Mouse (Mus musculus): Measurements from ENCODE around the gene Uhrf1. TPM values are rescaled to one million over a fixed set of nuclear protein-coding genes. Genes with fewer than 3 reads are reported as not detected.

Gene Uhrf1
- total RNA-seq, 2 experiments from 2014 or later, result 1.3 to 2.1 TPM

DNA sequence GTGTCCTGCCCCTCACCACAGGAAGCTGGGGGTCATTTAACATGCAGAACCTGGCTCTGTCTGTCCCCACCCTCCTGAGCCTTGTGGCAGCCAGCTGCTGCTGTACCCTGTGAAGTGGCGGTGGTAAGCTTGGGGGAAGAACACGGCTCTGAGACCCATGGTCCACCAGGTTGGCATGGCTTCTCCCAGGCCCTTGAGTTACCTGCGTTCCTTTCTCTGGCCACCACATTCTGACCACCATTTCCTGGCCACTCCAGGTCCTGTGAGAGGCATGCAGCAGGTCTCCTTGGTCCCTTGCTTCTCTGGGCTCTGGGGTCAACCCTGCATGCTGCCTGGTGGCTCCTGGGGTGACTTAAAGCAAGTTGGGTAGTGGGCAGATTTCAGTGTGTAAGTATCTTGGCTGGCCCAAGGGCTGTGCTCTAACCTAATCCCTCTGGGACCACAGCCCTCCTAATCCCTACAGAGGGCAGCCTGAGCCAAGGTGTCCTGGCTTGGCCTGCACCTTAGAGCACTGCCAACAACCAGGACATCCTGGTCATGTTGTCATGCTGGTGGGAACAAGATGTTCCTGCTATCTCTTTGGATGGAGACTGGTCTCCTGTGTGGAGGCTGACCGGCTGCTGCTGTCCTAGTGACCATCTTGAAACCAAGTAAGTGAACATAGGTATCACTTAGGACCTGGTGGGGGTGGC is 10.4 kb upstream of the Uhrf1 start, which contains the start of gene Plin3:
Plin3 (minus strand) TSS at position 343 of the 692 bp plus-strand sequence.
- intact Hi-C loops (cut with DNase I), result loop anchor here (2.0 kb wide), 1 partner anchor 30 kb away; no protein-coding TSS in a partner anchor
- H3K4me3 ChIP-seq, result peak within 1 kb of the TSS; percentile 72
- peak; percentile 86 for DNase-seq
- peak within 1 kb of the TSS; percentile 93 for H3K27ac ChIP-seq
- no peak for TF ChIP-seq CTCF (IDR thresholded peaks at IDR 0.05)

DNA sequence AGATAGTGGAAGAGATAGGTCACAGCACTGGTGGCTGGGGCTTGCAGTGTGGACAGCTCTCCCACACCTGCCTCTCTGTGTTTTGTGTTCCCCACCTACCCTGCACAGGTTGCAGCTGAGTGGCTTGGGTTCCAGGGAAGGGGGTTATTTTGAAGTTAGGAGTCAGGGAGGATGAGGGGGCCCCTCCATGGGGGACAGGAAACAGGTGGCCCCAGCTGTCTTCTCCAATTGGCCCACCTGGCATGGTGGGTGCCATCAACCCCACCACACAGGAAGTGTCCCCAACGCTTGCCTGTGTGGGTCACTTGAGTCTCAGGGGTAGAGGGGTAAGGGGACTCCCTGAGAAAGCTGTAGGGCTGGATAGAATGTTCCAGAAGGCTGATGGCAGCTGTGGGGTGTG is 9.8 kb upstream of the Uhrf1 start:
- H3K27ac ChIP-seq, result peak overlapping the region; percentile 93
- intact Hi-C loops (cut with DNase I), result loop anchor here (2.0 kb wide), 1 partner anchor 30 kb away; no protein-coding TSS in a partner anchor
- TF ChIP-seq CTCF (IDR thresholded peaks at IDR 0.05), result no peak
- no peak for DNase-seq
- H3K4me3 ChIP-seq, result peak overlapping the region; percentile 72

DNA sequence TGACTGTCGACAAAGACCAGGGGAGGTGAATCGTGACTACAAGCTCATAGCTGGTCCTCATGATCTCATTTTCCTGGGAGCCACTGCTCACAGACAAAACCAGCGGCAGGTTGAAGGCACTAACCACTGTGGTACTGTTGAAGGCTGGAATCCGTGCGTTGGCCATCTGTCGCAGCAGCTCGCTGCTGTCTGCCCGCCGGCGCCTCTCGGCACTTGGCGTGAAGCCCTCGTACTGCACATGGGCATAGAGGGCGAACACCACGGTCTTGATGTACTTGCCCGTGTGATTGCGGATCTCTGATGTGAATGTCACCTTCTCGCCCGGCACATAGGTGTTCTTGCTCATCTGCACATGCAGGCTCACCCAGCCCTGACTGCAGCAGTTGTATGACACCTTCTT is 8.9 kb upstream of the Uhrf1 start:
- DNase-seq, result peak; percentile 70
- Histone ChIP-seq H3K4me3 (peak overlapping the region; percentile 72; the same call in 1 of the 2 replicates), H3K27ac (peak overlapping the region; percentile 93)
- TF ChIP-seq CTCF (IDR thresholded peaks at IDR 0.05), result no peak
- intact Hi-C loops (cut with DNase I), result no loop called here

DNA sequence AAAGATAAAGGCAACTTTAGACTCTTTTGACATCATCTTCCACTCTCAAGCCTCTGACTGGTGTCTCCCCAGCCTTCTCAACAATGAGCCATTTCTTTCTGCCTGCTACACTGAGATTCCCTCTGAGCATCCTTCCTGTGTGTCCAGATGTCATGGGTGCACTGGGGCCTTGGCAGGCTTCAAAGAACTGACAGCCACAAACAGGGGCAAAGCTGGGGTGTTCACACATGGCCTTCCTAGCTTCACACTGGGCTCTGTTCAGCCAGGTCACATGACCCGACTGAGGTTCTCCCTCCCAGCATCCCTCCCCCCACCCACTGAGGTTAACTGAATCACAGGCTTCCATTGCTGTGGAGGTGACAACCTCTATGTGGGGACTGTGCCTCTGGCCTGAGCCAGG is 6.9 kb upstream of the Uhrf1 start:
- DNase-seq, result no peak
- no peak overlapping the region for H3K27ac ChIP-seq
- no peak for TF ChIP-seq CTCF (IDR thresholded peaks at IDR 0.05)
- intact Hi-C loops (cut with DNase I), result no loop called here
- no peak overlapping the region for H3K4me3 ChIP-seq

DNA sequence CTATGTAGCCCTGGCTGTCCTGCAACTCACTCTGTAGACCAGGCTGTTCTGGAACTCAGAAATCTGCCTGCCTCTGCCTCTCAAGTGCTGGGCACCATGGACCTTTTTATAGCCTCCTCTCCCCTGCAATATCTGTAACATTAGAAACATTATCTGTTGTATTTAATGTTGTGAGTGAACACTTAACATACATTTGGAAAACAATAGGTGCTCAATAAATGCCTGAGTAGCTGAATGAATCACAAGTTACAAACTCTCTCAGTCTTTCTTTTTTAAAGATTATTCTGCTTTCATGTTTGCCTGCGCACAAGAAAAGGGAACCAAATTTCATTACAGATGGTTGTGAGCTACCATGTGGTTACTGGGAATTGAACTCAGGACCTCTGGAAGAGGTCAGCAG is 4.9 kb upstream of the Uhrf1 start:
- no peak for DNase-seq
- intact Hi-C loops (cut with DNase I), result no loop called here
- H3K4me3 ChIP-seq, result no peak overlapping the region
- TF ChIP-seq CTCF (IDR thresholded peaks at IDR 0.05), result no peak
- no peak overlapping the region for H3K27ac ChIP-seq

DNA sequence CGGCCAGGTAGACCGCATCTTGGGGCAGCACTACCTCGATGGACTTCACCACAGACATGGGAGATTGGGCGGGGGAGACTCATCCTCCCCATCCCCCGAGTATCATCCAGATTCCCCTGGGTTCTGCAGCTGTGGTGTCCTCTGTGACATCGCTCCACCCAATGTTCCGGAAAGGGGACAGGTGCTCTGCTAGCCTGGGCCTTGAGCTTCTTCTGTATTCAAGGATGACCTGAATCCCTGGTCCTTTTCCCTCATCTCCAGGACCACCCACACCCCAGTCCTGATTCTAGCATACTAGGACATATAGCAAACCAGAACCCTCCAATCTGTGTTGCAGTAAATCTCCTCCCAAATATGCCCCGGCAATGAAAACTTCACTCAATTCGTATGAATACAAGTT is 2.9 kb upstream of the Uhrf1 start, which contains the start of gene Arrdc5:
Arrdc5 (minus strand) TSS at position 101 of the 400 bp plus-strand sequence.
- intact Hi-C loops (cut with DNase I), result no loop called here
- Histone ChIP-seq H3K4me3 (no peak within 1 kb of the TSS), H3K27ac (no peak within 1 kb of the TSS)
- TF ChIP-seq CTCF (IDR thresholded peaks at IDR 0.05), result no peak
- DNase-seq, result no peak

DNA sequence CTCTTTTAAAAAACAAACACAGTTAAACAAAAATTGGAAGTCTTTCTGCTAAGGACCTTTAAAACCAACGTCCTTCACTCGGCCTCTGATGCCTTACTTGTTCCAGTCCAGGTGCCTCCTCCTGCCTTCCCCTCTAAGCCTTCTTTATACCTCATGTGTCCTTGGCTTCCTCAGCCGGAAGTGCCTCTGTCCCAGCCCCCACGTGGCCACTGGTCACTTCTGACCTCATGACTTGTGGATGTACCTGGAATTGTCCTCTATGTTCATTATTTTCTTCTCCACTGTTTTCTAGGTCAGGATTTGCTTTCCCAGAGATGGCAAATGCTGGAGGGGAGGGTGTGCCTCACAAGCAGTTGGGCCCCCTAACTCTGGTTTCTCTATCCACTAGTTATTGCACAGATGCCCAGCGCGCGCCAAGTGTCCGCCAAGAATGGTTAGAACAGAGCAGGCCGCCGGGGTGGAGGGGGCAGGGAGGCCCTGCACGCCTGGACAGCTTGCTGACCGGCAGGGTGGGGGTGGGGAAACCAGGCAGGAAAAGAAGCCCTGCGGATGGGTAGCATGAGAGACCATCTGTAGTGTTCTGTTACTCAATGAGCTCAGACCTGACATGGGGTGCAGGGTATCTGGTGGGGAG is 641 bp upstream of the Uhrf1 start:
- peak overlapping the region; percentile 80 for H3K4me3 ChIP-seq
- peak overlapping the region; percentile 40; the same call in 1 of the 2 replicates for H3K27ac ChIP-seq
- DNase-seq, result no peak
- TF ChIP-seq CTCF (IDR thresholded peaks at IDR 0.05), result no peak
- intact Hi-C loops (cut with DNase I), result no loop called here

DNA sequence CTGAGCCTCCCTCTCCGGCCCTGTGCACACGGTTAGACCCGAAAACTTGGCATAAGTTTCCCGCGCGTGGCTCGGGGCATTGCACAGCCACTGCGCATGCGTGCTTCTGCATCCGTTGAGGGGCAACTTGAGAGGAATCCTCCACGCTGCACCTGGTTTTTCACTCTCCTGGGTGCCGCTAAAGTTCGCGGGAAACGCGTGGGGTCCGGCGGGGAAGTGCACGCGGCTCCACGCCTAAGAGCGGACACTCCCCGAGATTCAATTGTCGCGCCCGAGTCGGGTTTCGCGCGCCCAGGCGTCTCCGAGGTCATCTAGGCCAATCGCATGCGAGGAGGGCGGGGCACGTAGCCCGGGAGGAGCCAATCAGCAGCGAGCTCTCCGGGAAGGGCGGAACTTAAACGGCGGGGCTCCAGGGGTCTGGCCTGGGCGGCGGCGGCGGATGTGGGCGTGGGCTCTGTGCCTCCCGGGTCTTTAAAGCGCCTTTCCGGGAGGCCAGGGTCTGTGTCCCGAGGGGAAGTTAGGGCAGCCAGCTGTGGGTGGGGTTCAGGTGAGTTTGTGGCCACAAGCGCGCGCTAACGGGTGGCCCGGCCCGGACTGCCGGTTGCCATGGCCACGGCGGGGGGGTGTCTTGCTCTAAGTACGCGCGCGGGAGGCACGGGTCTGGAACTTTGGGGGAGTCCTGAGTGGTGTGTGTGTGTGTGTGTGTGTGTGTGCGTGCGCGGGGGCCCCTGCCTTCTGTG is 896 bp downstream of the Uhrf1 start:
- no peak for TF ChIP-seq CTCF (IDR thresholded peaks at IDR 0.05)
- DNase-seq, result peak; percentile 97
- intact Hi-C loops (cut with DNase I), result no loop called here
- Histone ChIP-seq H3K4me3 (peak overlapping the region; percentile 80), H3K27ac (peak overlapping the region; percentile 53)

DNA sequence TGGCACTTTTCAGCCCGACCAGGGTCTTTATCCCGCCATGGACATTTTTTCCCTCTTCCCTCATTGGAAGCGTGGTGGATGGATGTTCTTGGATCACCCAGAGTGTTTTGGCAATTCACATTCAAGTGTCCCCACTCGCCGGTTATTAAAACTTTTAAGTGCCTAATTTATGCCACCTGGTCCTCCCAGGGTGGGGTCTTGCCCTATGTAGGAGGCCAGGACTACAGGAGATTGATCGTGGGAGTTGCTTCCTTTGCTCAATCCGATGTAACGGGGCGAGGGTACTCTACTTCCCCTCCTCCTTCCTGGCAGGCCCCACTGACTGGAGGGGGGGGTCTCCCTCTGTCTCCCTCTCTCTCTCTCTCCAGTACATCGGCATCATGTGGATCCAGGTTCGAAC is 1.6 kb downstream of the Uhrf1 start:
- H3K27ac ChIP-seq, result no peak overlapping the region
- DNase-seq, result no peak
- intact Hi-C loops (cut with DNase I), result no loop called here
- peak overlapping the region; percentile 80 for H3K4me3 ChIP-seq
- no peak for TF ChIP-seq CTCF (IDR thresholded peaks at IDR 0.05)

DNA sequence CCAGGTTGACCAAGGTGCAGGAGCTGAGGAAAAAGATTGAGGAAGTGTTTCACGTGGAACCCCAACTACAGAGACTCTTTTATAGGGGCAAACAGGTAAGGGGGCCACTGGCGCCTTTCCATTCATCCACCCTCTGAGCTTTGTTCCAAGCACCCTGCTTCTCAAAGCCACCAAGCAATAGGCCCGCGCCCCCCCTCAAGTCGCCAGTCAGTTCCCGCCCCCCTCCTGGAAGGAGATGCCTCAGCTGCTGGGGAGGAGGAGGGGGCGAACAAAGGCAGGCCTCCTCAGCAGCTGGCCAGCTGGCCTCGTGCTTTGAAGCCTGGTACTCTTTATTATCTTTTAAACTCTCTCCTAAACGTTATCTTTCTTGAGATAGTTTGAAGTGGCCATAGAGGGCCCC is 2.0 kb downstream of the Uhrf1 start:
- H3K27ac ChIP-seq, result no peak overlapping the region
- no peak for TF ChIP-seq CTCF (IDR thresholded peaks at IDR 0.05)
- H3K4me3 ChIP-seq, result no peak overlapping the region

DNA sequence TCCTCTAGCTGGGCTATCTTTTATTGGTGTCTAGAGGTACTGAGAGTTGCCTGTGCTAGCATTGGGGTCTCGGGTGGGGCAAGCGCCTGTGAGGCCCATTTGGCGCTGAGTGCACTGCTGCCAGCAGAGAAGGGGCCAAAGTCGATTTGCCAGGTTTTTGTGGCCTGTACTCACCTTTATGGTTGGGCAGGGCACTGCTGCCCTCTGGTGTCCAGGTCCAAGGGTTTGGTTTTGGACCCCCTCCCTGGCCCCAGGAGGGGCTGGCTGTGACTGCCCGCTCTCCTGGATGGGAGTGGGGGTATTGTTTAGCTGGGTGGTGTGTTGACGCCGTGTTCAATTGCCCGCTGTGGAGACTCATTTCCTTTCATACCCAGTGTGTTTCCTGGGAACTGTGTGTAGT is 2.7 kb downstream of the Uhrf1 start:
- Histone ChIP-seq H3K27ac (no peak overlapping the region), H3K4me3 (no peak overlapping the region)
- peak; percentile 63 for TF ChIP-seq CTCF (IDR thresholded peaks at IDR 0.05)
- intact Hi-C loops (cut with DNase I), result no loop called here
- DNase-seq, result peak; percentile 66

More for the DNA sequence above, 2.0 kb downstream of the Uhrf1 start:
- intact Hi-C loops (cut with DNase I), result no loop called here
- no peak for DNase-seq

DNA sequence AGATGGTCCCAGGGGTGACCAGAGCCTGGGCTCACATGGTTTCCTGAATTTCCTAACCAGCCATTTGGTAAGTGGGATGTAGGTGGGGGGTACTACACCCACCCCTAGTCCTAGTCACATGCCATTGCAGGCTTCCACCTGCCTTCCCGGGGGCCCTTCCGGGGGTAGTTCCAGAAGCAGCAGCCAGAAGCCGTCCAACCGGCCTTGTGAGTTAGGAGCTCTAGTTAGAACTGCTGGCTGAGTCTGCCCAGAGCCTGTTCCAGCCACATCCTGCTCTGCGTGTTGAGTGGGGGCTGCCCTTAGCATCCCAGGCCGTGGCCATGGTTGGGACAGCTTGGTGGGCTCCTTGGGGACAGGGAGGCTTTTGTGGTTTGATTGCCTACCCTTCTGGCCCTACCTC is 5.0 kb downstream of the Uhrf1 start:
- DNase-seq, result no peak
- Histone ChIP-seq H3K4me3 (no peak overlapping the region), H3K27ac (no peak overlapping the region)
- TF ChIP-seq CTCF (IDR thresholded peaks at IDR 0.05), result no peak
- intact Hi-C loops (cut with DNase I), result no loop called here
